Mouse (Mus musculus) midbrain, postnatal 0 days (tissue): ENCODE data around the gene Ppp2r3c. TPM values are rescaled to one million over a fixed set of nuclear protein-coding genes. Genes with fewer than 3 reads are reported as not detected.

Source experiments
- ATAC-seq: fragments of 200-750 bp; cut with Nextera tagmentation; 2 replicates; pipeline ENCODE4 v1.8.0; 2017; ENCODE audit warnings: moderate number of reproducible peaks, mild to moderate bottlenecking, moderate TSS enrichment, moderate library complexity; ENCODE audit not compliant: low FRiP score
- DNase-seq: peaks from one replicate; pipeline ENCODE4 v3.0.0-alpha.2; 2015; ENCODE audit warnings: low spot score
- H3K27ac ChIP-seq: fragments of 300-500 bp; sonication (generic); 2 replicates; pipeline ENCODE4 v1.5.1; 2014; ENCODE audit warnings: low read depth, mild to moderate bottlenecking, low read length, mixed read lengths
- H3K27me3 ChIP-seq: fragments of 300-500 bp; sonication (generic); 2 replicates; pipeline ENCODE4 v1.6.1; 2014; ENCODE audit warnings: low read length, control low read depth, mixed read lengths; ENCODE audit not compliant: insufficient read depth
- H3K36me3 ChIP-seq: fragments of 300-500 bp; sonication (generic); 2 replicates; pipeline ENCODE4 v1.6.1; 2014; ENCODE audit warnings: low read length, control low read depth, mixed read lengths; ENCODE audit not compliant: insufficient read depth
- H3K4me1 ChIP-seq: fragments of 300-500 bp; sonication (generic); 2 replicates; pipeline ENCODE4 v1.6.1; 2014; ENCODE audit warnings: mild to moderate bottlenecking, control low read depth, antibody characterized with exemption, low read length, mixed read lengths; ENCODE audit not compliant: insufficient read depth
- H3K4me2 ChIP-seq: fragments of 300-500 bp; sonication (generic); 2 replicates; pipeline ENCODE4 v1.6.1; 2014; ENCODE audit warnings: low read depth, mild to moderate bottlenecking, low read length, mixed read lengths; ENCODE audit not compliant: poor library complexity, severe bottlenecking
- H3K4me3 ChIP-seq: fragments of 300-500 bp; sonication (generic); 2 replicates; pipeline ENCODE4 v1.5.1; 2014; ENCODE audit warnings: low read depth, mild to moderate bottlenecking, low read length, moderate library complexity
- H3K9ac ChIP-seq: fragments of 300-500 bp; sonication (generic); replicated peaks from 2 replicates; pipeline ENCODE4 v1.6.1; 2014; ENCODE audit warnings: mild to moderate bottlenecking, low read length, moderate library complexity, mixed read lengths; ENCODE audit not compliant: poor library complexity, severe bottlenecking
- H3K9me3 ChIP-seq: fragments of 300-500 bp; sonication (generic); 2 replicates; pipeline ENCODE4 v1.6.1; 2016; ENCODE audit warnings: low read length, control low read depth
- CTCF ChIP-seq: IDR thresholded peaks from 2 replicates; pipeline ENCODE4 v1.5.1; 2016; ENCODE audit warnings: antibody characterized with exemption, mild to moderate bottlenecking
- WGBS: fragments of 180-500 bp; shearing (Covaris S2); extraction: QIAGEN DNeasy Blood & Tissue Kit; methylation state at CpG from one replicate; pipeline ENCODE4 v1.1.7; 2014; 5-methylcytosine and 5-hydroxymethylcytosine counted together
- polyA plus RNA-seq: library from polyadenylated mRNA; unstranded; fragments of >200 nt; fragmentation: Nextera tagmentation; extraction: Ambion mirVana; gene quantifications from 2 replicates; pipeline ENCODE4 v1.2.1, GENCODE M21; 2015
- total RNA-seq: library from RNA; depleted of rRNA; stranded (reverse); fragments of >200 nt; gene quantifications from 2 replicates; pipeline ENCODE4 v1.2.3, GENCODE M21; 2014

The Ppp2r3c gene
- total and polyA plus RNA-seq, 2 experiments from 2014 or later, result 9.0 to 19.0 TPM

- WGBS, result 79% methylated on average over 7 of the region's 7 CpGs
- H3K9me3 ChIP-seq, result no peaks in the 10 kb centered on the region
These were observed 9.0 kb upstream of the Ppp2r3c start for GRCm38 (mm10) chr12:55311841-55312240.

GRCm38 (mm10) chr12:55309501-55309900 is 6.7 kb upstream of the Ppp2r3c start:
- Histone ChIP-seq H3K27ac (no peak overlapping the region), H3K27me3 (no peaks in the 10 kb centered on the region), H3K4me3 (no peak overlapping the region), H3K4me2 (no peak overlapping the region), H3K4me1 (0 out of 2 replicates have a peak, but pooled peaks cover 3% of the 10 kb centered on the region), H3K9me3 (no peaks in the 10 kb centered on the region), H3K9ac (no peak overlapping the region), H3K36me3 (no peaks in the 10 kb centered on the region)
- no peak for TF ChIP-seq CTCF
- DNase-seq (no peak), ATAC-seq (no peak)
- WGBS, result 74% methylated on average over 8 of the region's 8 CpGs

More at GRCm38 (mm10) chr12:55311841-55312240, 9.0 kb upstream of the Ppp2r3c start:
- Histone ChIP-seq H3K4me1 (no peaks in the 10 kb centered on the region), H3K4me2 (no peak overlapping the region), H3K27me3 (no peaks in the 10 kb centered on the region), H3K27ac (no peak overlapping the region), H3K36me3 (no peaks in the 10 kb centered on the region), H3K4me3 (no peak overlapping the region), H3K9ac (no peak overlapping the region)
- no peak for TF ChIP-seq CTCF
- no peak for DNase-seq
- no peak for ATAC-seq

DNA sequence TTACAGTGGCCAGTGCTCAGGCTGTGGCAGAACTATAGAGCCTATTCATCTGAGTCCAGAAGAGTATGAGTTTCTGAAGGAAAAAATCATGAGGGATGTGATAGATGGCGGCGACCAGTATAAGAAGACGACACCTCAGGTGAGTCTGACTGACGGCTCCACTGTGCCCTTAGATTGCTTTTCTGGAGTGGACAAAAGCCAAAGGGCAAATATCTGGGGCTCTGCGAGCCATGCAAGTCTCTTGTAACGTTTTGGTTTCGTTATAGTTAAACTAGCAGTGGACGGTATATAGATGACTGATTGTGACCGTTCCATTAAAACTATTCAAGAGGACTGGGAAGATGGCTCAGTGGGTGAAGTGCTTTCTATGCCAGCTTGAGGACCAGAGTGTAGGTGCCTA is 5.9 kb upstream of the Ppp2r3c start:
- 96% methylated on average over 9 of the region's 9 CpGs for WGBS
- no peak for TF ChIP-seq CTCF
- Histone ChIP-seq H3K9me3 (no peaks in the 10 kb centered on the region), H3K36me3 (no peaks in the 10 kb centered on the region), H3K4me2 (no peak overlapping the region), H3K4me1 (0 out of 2 replicates have a peak, but pooled peaks cover 6% of the 10 kb centered on the region), H3K27me3 (no peaks in the 10 kb centered on the region), H3K9ac (no peak overlapping the region), H3K27ac (no peak overlapping the region), H3K4me3 (no peak overlapping the region)
- ATAC-seq (no peak), DNase-seq (no peak)

DNA sequence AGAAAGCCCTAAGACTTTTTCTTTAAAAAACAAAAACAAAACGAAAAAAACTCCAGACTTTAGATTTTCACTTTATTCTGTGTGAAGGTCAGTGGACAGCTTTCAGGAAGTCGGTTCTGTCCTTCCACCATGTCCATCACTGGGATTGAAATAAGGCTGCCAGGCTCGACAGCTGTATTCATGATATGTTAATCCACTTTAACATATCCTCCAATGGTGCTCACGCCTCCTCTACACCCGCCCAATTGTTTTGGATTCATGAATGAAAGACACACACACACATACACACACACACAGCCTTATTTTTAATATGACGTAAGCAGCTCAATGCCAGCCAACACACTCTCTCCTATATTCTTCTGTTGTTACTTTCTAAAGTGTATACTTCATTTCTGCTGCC is 4.8 kb upstream of the Ppp2r3c start:
- Histone ChIP-seq H3K4me3 (no peak overlapping the region), H3K9me3 (no peaks in the 10 kb centered on the region), H3K9ac (no peak overlapping the region), H3K4me2 (no peak overlapping the region), H3K36me3 (no peaks in the 10 kb centered on the region), H3K27me3 (no peaks in the 10 kb centered on the region), H3K27ac (no peak overlapping the region), H3K4me1 (0 out of 2 replicates have a peak, but pooled peaks cover 8% of the 10 kb centered on the region)
- ATAC-seq (no peak), DNase-seq (no peak)
- TF ChIP-seq CTCF, result no peak
- 61% methylated on average over 6 of the region's 6 CpGs for WGBS

GRCm38 (mm10) chr12:55306371-55306770 is 3.6 kb upstream of the Ppp2r3c start:
- ATAC-seq (no peak), DNase-seq (no peak)
- no peak overlapping the region for H3K27ac ChIP-seq
- no peak; the same call in 1 of the 2 replicates for TF ChIP-seq CTCF
- no peak overlapping the region for H3K4me2 ChIP-seq
- no peak overlapping the region for H3K9ac ChIP-seq
- over 99% methylated on average over 4 of the region's 4 CpGs for WGBS
- H3K4me3 ChIP-seq, result no peak overlapping the region
- H3K4me1 ChIP-seq, result peaks cover 14% of the 10 kb centered on the region
- no peaks in the 10 kb centered on the region for H3K27me3 ChIP-seq
- no peaks in the 10 kb centered on the region for H3K9me3 ChIP-seq
- no peaks in the 10 kb centered on the region for H3K36me3 ChIP-seq

GRCm38 (mm10) chr12:55301472-55302300 is 1.1 kb downstream of the Ppp2r3c start:
- DNase-seq, result no peak

More at GRCm38 (mm10) chr12:55301472-55302300, 1.1 kb downstream of the Ppp2r3c start:
- Histone ChIP-seq H3K4me2 (peak overlapping the region; percentile 67), H3K27me3 (no peaks in the 10 kb centered on the region), H3K9me3 (no peaks in the 10 kb centered on the region), H3K4me1 (peaks cover 25% of the 10 kb centered on the region), H3K9ac (peak overlapping the region; percentile 79), H3K27ac (peak overlapping the region; percentile 77), H3K4me3 (peak overlapping the region; percentile 48), H3K36me3 (peaks cover 18% of the 10 kb centered on the region)
- no peak for TF ChIP-seq CTCF
- ATAC-seq, result 0 out of 2 replicates have a peak, but pooled peaks have one; percentile 9
- 41% methylated on average over 11 of the region's 11 CpGs for WGBS
